Mouse (Mus musculus) v-Abl transformed pro-B cells (cell line): ENCODE measurements around the gene Garem2.
"Not testable (repeated sequence)": the region's sequence is repeated elsewhere in the genome, so short reads cannot be mapped to it uniquely, and the experiment has no call there.

Source experiments
- in situ Hi-C, 2 experiments: fragments of 400-800 bp; cut with MboI; formaldehyde crosslinking; loops; one replicate each; pipeline ENCODE4 v1.15.1; 2025; ENCODE audit not compliant: unreplicated experiment in 2 of 2

Gene Garem2

GRCm38 (mm10) chr5:30104841-30105667 lies at the start of gene Garem2:
Gene Garem2, plus strand, starts transcription at chr5:30105161.
- in situ Hi-C loops = no loop called here

- in situ Hi-C loops = no loop called here
Measured at GRCm38 (mm10) chr5:30058216-30058731, 46.7 kb upstream of the Garem2 start.

- in situ Hi-C loops = not testable (repeated sequence)
Measured at GRCm38 (mm10) chr5:30059607-30060006, 45.4 kb upstream of the Garem2 start.

- in situ Hi-C loops = no loop called here
Measured at GRCm38 (mm10) chr5:30067726-30068125, 37.2 kb upstream of the Garem2 start.

GRCm38 (mm10) chr5:30071677-30072076 lies 33.3 kb upstream of the Garem2 start:
- in situ Hi-C loops = no loop called here

- in situ Hi-C loops = no loop called here
Measured at GRCm38 (mm10) chr5:30072377-30072776, 32.6 kb upstream of the Garem2 start.

- in situ Hi-C loops = no loop called here
Measured at GRCm38 (mm10) chr5:30072825-30073821, 31.8 kb upstream of the Garem2 start, which contains the start of gene Tyms. Gene Tyms, minus strand, starts transcription at chr5:30073617.

- in situ Hi-C loops = loop anchor here (10.0 to 25.0 kb wide), 3 partner anchors 258 to 708 kb away; partner anchors contain the start of gene Lmbr1 (in 1 of the 2)
Measured at GRCm38 (mm10) chr5:30092701-30093100, 12.3 kb upstream of the Garem2 start.

- in situ Hi-C loops = loop anchor here (10.0 to 25.0 kb wide), 3 partner anchors 260 to 710 kb away; partner anchors contain the start of gene Lmbr1 (in 1 of the 2)
Measured at GRCm38 (mm10) chr5:30094399-30094798, 10.6 kb upstream of the Garem2 start.

GRCm38 (mm10) chr5:30095731-30096130 lies 9.2 kb upstream of the Garem2 start:
- in situ Hi-C loops = loop anchor here (10.0 to 25.0 kb wide), 3 partner anchors 261 to 711 kb away; partner anchors contain the start of gene Lmbr1 (in 1 of the 2)

- in situ Hi-C loops = loop anchor here (10.0 to 25.0 kb wide), 3 partner anchors 263 to 713 kb away; partner anchors contain the start of gene Lmbr1 (in 1 of the 2)
Measured at GRCm38 (mm10) chr5:30098260-30098659, 6.7 kb upstream of the Garem2 start.

GRCm38 (mm10) chr5:30103340-30103739 lies 1.6 kb upstream of the Garem2 start:
- in situ Hi-C loops = no loop called here

- in situ Hi-C loops = no loop called here
Measured at GRCm38 (mm10) chr5:30104339-30104738, 622 bp upstream of the Garem2 start.

- in situ Hi-C loops = no loop called here
Measured at GRCm38 (mm10) chr5:30105668-30106300, 823 bp downstream of the Garem2 start, which contains the start of gene 3110082J24Rik. Gene 3110082J24Rik, minus strand, starts transcription at chr5:30106086.

GRCm38 (mm10) chr5:30106756-30107155 lies 1.8 kb downstream of the Garem2 start:
- in situ Hi-C loops = no loop called here

- in situ Hi-C loops = no loop called here
Measured at GRCm38 (mm10) chr5:30107186-30107585, 2.2 kb downstream of the Garem2 start.

GRCm38 (mm10) chr5:30107611-30108041 lies 2.7 kb downstream of the Garem2 start:
- in situ Hi-C loops = no loop called here

GRCm38 (mm10) chr5:30108233-30108632 lies 3.3 kb downstream of the Garem2 start:
- in situ Hi-C loops = no loop called here

- in situ Hi-C loops = no loop called here
Measured at GRCm38 (mm10) chr5:30109899-30110298, 4.9 kb downstream of the Garem2 start.
